Mouse (Mus musculus): Measurements from ENCODE around the gene Adamts12.

DNA sequence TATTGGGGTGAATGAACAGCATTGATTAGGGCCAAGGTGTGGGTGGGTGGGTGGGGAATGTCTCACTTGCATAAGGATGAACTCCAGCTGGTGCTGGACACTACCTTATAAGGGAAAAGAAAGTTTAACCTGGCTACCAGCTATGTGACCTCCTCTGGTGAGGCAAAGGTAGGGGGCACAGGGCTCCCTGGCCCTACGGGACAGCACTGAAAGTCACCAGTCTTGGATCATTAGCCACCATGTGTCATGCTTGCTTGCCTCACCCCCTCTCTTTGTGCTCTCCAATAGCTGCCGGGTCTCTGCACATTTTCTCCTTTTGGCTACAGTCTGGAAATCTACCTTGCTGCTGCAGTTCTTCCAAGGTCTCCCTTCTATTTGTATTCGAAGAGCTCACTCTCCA is 34.4 kb upstream of the Adamts12 start:
- no peak for TF ChIP-seq CHD2 (IDR thresholded peaks at IDR 0.05; ENCODE audit: low read depth, low read length)
- no peak for TF ChIP-seq ZC3H11A (IDR thresholded peaks at IDR 0.05; ENCODE audit: borderline replicate concordance, low read depth, low read length)
- no peak for TF ChIP-seq ZNF384 (IDR thresholded peaks at IDR 0.05; ENCODE audit: low read depth, low read length)
